Mouse (Mus musculus) lung, postnatal 14 days (tissue): Measurements from ENCODE around the gene Gm44805.

ENCODE experiments used
- DNase-seq: peaks from one replicate; pipeline ENCODE4 v3.0.0; 2021

The Gm44805 gene

DNA sequence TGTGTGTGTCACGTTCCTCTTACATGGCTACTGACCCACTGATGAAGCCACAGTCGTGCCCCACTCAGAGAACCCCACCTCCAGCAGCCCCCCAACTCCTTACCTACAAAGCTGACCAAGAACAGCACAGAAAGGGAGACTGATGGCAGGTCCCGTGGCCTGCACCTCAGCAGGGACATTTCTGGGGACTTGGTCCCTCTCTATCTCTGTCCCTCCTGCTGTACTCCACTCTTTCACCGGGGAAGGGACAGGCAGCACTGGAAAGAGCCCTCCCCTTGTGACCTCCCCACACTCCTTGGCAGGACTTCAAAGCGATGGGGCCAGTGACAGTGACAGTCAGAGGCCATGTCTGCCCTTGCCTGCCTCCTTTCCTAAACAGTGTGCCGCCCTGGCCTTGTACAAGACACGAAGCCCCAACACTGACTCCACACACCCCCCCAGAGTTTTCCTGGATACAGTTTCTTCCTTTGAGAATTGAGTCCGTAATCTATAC lies at the start of gene Gm44805, which contains the start of gene Apoc4:
TSS of gene Gm44805 (minus strand) at position 222 of the 493 bp plus-strand sequence.
TSS of gene Apoc4 (minus strand) at position 278 of the 493 bp plus-strand sequence.
- DNase-seq, result no peak

DNA sequence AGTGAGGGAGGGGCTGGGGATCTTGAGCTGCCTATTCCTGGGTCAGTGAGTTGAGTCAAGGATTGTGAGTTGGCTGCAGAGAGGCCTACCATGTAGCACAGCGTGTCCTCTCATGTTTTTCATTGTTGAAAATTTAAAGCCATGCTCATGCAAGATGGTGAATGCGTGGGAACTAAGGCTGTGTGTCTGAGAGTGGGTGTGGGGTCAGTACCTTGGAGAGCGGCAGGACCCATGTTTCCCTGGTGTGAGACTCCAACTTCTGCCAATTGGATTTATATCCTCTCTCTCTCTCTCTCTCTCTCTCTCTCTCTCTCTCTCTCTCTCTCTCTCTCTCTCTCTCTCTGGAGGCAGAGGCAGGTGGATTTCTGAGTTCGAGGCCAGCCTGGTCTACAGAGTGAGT lies 45.3 kb upstream of the Gm44805 start:
- no peak for DNase-seq

DNA sequence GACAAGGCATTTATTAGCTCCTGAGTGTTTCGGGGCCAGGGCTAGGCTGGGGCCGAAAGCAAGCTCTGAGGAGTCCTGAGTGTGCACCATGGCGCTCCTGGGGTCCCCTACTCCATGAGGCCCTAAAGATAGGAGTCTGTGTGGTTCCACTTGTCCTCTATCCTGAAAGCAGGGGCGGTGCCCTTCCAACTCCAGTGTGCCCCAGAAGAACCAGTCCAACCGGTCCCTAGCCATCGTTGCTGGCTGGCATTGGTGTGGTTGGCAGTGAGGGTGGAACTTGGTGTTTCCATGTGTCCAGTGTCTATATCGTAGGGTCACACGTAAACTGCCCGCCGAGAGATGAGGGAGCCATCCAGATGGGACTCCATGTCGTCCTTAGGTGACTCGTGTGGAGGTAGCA lies 42.9 kb upstream of the Gm44805 start:
- DNase-seq, result peak; percentile 61

GRCm38 (mm10) chr7:19722754-19723195 lies 41.6 kb upstream of the Gm44805 start:
- DNase-seq, result peak; percentile 69

DNA sequence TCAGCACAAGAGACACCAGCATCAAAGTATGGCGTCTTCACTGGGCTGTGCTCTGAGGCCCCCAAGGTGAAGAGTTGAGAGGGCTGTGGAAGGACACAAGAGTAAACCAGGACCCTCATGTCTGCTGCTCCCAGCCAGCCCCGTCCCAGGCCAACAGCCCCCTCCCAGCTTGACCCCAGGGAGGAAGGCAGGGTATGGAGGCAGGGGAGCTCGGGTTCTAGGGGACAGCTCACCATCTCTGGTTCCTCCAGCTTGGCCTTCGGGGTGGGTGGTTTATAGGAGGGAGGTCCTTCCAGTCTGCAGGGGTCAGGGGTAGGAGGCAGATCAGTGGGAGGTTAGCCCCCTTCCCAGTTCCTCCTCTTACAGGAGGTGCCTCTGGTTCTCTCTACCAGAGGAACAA lies 38.0 kb upstream of the Gm44805 start:
- no peak for DNase-seq

- no peak for DNase-seq
These were observed 37.2 kb upstream of the Gm44805 start for GRCm38 (mm10) chr7:19718297-19718952.

- no peak for DNase-seq
These were observed 36.1 kb upstream of the Gm44805 start for GRCm38 (mm10) chr7:19717346-19717745.

DNA sequence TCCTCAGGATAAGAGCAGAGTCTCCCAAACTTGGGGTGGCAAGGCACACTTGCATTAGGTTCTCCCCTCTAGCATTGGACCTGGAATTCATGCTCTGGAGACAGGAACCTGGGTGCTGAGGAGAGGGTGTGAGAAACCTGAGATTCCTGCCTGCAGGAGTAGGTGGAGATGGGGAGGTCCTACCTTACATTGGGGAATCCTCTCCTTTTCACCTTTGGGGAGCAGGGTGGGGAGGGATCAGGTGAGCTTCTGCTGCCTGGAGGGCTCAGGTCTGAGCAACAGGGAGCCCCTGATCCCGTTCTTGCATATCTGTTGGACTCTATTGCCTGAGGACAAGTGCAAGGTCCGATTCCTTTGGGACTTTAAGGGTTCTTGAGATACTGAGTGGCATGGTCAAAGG lies 35.6 kb upstream of the Gm44805 start:
- no peak for DNase-seq

DNA sequence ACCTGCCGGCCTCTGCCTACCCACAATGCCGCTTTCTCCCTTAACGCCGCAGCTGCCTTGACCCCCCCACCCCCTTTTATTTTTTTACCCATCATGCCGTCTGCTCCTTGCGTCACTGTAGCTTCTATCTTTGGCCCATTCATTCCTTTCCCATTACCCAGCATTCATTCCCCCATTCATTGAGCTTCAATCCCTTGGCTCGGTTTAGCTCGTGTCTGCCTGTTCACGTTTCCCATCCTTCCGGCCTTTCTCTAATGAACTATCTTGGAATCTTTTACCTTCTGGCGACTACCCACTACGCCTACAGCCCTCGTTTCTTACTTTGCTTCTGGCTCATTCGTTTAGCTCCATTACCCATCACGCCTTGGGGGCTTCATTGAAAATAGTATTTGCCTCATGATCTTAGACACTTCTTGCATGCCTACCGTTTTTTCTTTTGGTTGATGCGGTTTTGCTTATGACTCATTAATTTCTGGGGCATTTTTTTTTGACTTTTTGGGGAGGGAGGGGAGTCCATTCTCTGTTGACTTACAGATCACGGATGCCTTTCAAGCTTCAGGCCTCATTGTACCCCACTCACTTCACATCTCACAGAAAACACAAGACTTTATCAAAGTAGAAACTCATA lies 34.9 kb upstream of the Gm44805 start:
- DNase-seq, result no peak

GRCm38 (mm10) chr7:19715239-19716054 lies 34.2 kb upstream of the Gm44805 start, which contains the start of gene Tomm40:
TSS of gene Tomm40 (minus strand) at chr7:19715438.
- DNase-seq, result peak; percentile 98

- no peak for DNase-seq
These were observed 33.6 kb upstream of the Gm44805 start for GRCm38 (mm10) chr7:19714836-19715235.

- no peak for DNase-seq
These were observed 32.4 kb upstream of the Gm44805 start for GRCm38 (mm10) chr7:19713598-19713997.

- no peak for DNase-seq
These were observed 32.0 kb upstream of the Gm44805 start for GRCm38 (mm10) chr7:19713196-19713595.

DNA sequence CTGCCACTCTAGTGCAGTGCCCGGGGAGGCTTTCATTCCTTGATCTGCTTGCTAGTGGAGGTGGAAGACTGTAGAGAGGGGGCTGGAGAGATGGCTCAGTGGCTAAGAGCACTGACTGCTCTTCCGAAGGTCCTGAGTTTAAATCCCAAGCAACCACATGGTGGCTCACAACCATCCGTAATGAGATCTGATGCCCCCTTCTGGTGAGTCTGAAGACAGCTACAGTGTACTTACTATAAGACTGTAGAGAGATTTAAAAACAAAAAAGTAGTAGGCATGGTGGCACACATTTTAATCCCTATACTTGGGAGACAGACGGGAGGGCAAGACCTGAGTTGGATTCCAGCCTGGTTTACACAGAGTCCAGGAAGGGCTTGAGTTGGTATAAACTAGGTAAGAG lies 31.2 kb upstream of the Gm44805 start:
- DNase-seq, result no peak

DNA sequence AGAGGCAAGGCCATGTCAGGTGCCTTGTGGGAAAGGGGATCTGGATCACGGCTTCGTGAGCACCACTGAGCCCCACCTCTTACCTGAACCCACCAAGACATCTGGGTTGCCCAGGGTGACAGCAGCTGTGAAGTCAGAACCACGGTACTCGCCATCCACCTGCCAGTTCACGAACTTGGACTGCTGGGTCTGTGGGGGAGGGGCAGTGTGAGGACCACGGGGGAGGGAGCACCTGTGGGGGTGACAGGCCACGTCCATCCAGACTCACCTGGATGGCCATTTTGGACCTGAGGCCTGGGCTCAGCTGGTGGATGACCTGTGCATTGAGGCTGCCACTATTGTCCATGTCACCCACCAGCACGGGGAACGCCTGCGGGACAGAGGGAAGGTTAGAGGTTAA lies 29.4 kb upstream of the Gm44805 start:
- no peak for DNase-seq

DNA sequence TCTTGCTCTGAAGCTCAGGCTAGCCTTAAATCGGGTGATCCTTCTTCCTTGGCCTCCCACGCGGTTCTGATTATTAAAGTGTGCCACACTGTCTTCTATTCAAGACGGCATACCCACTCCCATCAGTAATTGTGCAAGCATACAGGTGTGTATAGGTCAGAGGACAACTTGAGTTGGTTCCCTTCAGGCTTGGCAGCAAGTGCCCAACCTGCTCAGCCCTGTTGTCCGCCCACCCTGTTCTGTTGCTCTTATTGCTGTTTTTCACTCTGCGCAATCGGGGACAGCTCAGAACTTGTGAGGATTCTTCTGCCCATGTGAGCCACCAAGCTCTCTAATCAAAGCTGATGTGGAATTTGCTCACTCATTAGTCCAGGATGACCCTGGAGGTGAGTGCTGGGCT lies 24.0 kb upstream of the Gm44805 start:
- no peak for DNase-seq

- no peak for DNase-seq
These were observed 23.3 kb upstream of the Gm44805 start for GRCm38 (mm10) chr7:19704475-19704874.

DNA sequence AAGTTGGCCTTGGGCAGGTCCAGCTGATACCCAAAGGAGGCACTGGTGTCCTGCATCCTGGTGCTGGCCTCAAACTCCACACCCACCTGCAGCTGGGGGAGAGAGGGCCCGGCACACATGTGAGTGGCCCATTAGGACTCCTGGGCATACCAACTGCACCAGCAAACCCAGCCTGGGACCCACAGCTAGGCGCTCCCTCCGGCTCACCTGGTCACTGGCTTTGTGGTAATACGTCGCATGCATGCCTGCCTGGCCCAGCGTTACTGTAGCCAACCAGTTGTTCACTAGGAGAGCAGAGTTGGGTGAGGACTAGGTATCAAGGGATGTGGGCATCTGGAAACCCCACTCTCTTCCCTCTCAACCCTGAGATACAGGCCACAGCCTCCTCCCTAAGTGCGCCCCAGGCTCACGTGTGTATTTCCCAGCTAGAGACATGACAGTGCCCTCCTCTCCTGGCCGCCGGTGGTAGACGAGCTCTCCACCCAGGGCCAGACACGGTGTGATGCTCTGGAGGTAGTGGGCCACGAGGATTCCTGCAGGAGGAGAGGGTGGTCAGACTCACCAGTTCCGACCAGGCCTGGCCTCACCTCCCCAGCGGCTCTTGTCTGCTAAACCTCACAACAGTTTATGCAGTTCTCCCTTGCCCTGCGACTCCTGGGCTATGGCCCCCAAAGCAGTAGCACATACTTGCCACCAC lies 21.8 kb upstream of the Gm44805 start:
- no peak for DNase-seq

DNA sequence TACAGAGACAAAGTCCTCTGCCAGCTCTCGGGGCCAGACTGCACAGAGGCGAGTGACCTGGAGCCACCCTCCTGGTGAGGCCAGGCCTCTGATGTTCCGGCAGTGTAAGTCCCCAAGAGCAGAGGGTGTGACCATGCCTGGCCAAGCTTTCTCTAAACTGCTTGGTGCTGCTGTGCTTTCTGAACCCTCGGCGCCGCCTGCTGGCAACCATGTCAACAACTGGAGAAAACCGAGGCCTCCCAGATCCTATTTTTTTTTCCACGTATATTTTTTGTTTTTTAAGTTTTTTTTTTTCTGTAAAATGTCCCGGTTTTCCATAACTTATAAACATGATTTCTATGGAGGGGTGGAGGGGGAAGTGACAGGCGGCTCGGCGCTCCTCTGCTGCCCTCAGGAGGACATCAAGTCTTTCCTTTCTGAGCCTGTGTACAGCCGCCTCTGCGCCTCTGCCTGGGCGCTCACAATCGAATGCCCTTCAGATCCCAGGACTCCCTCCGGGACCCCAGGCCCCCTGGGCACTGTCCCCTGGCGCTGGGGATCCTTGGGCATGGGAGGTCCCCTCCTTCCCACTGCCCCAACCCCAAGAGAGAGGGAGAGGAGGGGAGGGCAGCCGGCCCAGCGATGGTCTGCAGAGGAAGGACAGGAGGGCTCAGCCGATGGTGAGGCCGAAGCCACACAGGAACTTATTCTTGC lies 20.0 kb upstream of the Gm44805 start:
- peak; percentile 86 for DNase-seq

DNA sequence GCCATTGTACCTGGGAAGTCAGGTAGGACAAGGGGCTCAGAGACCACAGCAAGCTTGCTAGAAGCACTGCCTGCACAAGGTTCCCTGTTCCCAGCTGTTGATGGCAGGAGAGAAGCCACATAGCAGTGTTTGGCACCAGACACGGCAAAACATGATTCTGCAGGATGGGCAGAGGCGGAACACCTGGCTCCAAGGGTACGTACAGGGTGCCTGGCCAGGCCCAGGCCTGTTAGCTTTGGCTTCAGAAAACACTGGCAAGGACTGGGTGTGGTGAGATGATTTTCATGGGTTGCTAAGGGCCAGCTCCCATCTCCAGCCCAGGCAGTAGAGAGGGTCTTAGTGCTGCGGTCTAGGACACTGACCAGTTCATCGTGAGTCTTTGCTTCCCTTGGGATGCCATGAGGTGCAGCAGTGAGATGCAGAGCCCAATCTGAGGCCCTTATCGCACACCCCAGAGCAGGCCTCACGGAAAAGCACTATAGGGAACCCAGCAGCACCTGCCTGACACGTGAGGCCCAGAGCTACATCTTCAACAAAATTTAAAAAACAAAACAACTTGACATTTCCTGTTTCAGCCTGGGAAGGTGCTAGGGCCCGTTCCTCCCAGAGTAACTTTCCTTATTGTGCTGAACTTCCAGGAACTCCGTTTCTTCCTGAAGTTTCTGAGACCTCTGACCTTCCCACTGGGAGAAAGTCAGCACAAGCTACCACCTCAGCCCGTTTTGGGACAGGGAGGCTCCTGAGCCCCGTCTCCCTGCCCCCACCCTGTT lies 19.3 kb upstream of the Gm44805 start:
- no peak for DNase-seq

GRCm38 (mm10) chr7:19699827-19700148 lies 18.6 kb upstream of the Gm44805 start:
- DNase-seq, result no peak
